Mouse (Mus musculus): Measurements from ENCODE around the gene Card10.

DNA sequence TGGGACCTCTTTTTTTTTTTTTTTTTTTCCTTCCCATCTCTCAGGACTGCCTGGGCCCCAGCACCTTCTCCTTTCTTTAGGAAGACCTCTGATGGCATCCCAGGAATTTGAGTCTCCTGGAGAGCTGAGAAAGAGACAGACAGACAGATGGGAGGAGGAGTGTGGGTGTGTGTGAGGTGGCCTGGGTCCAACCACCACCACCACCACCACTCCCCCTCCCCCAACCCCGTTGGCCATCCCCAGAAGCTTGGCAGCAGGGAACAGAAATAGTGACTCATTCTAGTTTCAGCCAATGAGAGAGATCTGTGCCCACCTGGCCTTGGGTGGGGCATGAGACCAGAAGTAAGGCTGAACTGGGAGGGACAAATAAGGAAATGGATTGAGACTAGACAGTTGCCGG lies 3.8 kb upstream of the Card10 start:
- TF ChIP-seq POLR2A (IDR thresholded peaks at IDR 0.05; ENCODE audit: low read depth, low read length): no peak
- TF ChIP-seq CTCF (IDR thresholded peaks at IDR 0.05; ENCODE audit: borderline replicate concordance, insufficient read depth, low read length): no peak

Data from embryonic fibroblast, embryonic 13.5 days (primary cell).